Mouse (Mus musculus): Measurements from ENCODE around the gene Ier5. TPM values are rescaled to one million over a fixed set of nuclear protein-coding genes. Genes with fewer than 3 reads are reported as not detected.

Ier5 gene
- polyA plus RNA-seq, 1 experiment: 21.1 TPM

- H3K36me3 ChIP-seq (ENCODE audit: control insufficient read depth, insufficient read depth): no peaks in the 10 kb centered on the region
- H3K4me2 ChIP-seq (ENCODE audit: low read depth): no peak overlapping the region
- no peaks in the 10 kb centered on the region for H3K27me3 ChIP-seq (ENCODE audit: control insufficient read depth, insufficient read depth, insufficient read length)
- no peak overlapping the region for H3ac ChIP-seq (ENCODE audit: control insufficient read depth, insufficient read length)
- no peaks in the 10 kb centered on the region for H3K79me2 ChIP-seq (ENCODE audit: control insufficient read depth, insufficient read depth)
- H3K4me3 ChIP-seq: no peak overlapping the region
- TF ChIP-seq REST (IDR thresholded peaks at IDR 0.05; ENCODE audit: insufficient read depth, insufficient read length): no peak
- no peak for TF ChIP-seq MYOD1 (IDR thresholded peaks at IDR 0.05; ENCODE audit: control insufficient read depth in 1 of 3, insufficient read length in 2 of 3, low read depth in 2 of 3)
- no peak for TF ChIP-seq CEBPB (IDR thresholded peaks at IDR 0.05; ENCODE audit: insufficient read depth, poor library complexity, severe bottlenecking)
- TF ChIP-seq USF1 (IDR thresholded peaks at IDR 0.05; ENCODE audit: low read depth): no peak
- no peak for TF ChIP-seq SRF (IDR thresholded peaks at IDR 0.05; ENCODE audit: control insufficient read depth, insufficient read length, low read depth)
- no peak for TF ChIP-seq POLR2AphosphoS2 (IDR thresholded peaks at IDR 0.05; ENCODE audit: insufficient read length, low read depth)
- TF ChIP-seq MAX (IDR thresholded peaks at IDR 0.05; ENCODE audit: low read depth): no peak
- no peak for TF ChIP-seq E2F4 (IDR thresholded peaks at IDR 0.05; ENCODE audit: insufficient read depth)
- TF ChIP-seq TCF3 (IDR thresholded peaks at IDR 0.05; ENCODE audit: insufficient read length, low read depth): no peak
- no peak for TF ChIP-seq TCF12 (IDR thresholded peaks at IDR 0.05; ENCODE audit: insufficient read depth, poor library complexity, severe bottlenecking)
- no peak for TF ChIP-seq MYOG (IDR thresholded peaks at IDR 0.05; ENCODE audit: control insufficient read depth in 1 of 3, insufficient read depth in 1 of 3, insufficient read length in 2 of 3, low read depth in 2 of 3)
- TF ChIP-seq POLR2A (IDR thresholded peaks at IDR 0.05; ENCODE audit: insufficient read length, low read depth): no peak
Observed at GRCm38 (mm10) chr1:155140076-155140475, 40.6 kb upstream of the Ier5 start.

- H3K4me2 ChIP-seq (ENCODE audit: low read depth): peak overlapping the region; percentile 65
Observed at GRCm38 (mm10) chr1:155138795-155139194, 39.4 kb upstream of the Ier5 start.

DNA sequence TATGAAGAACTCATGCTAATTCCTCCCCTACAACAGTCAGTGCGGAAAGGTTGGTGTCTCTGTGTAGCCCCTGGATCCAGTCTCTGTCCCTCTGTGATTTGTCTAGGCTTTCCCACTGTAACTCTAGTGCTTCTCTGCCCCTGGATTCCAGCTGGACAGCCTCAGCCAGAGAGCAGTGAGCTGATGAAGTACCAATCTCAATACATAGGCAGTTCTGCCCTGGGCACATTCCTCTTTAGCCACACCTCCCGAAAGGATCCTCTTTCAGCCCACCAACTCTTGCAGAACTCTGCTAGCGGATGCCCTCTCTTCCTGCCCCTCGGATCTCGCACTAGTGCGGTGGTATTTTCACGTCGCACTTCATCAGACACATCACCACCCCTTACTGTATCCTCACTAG, 35.4 kb upstream of the Ier5 start:
- H3K27me3 ChIP-seq (ENCODE audit: control insufficient read depth, insufficient read depth, insufficient read length): no peaks in the 10 kb centered on the region
- no peaks in the 10 kb centered on the region for H3K79me2 ChIP-seq (ENCODE audit: control insufficient read depth, insufficient read depth)
- no peak overlapping the region for H3ac ChIP-seq (ENCODE audit: control insufficient read depth, insufficient read length)
- no peak overlapping the region for H3K4me2 ChIP-seq (ENCODE audit: low read depth)
- no peak for TF ChIP-seq POLR2AphosphoS2 (IDR thresholded peaks at IDR 0.05; ENCODE audit: insufficient read length, low read depth)
- no peak for TF ChIP-seq SRF (IDR thresholded peaks at IDR 0.05; ENCODE audit: control insufficient read depth, insufficient read length, low read depth)
- TF ChIP-seq MYOG (IDR thresholded peaks at IDR 0.05; ENCODE audit: control insufficient read depth in 1 of 3, insufficient read depth in 1 of 3, insufficient read length in 2 of 3, low read depth in 2 of 3): no peak
- TF ChIP-seq USF1 (IDR thresholded peaks at IDR 0.05; ENCODE audit: low read depth): no peak
- TF ChIP-seq E2F4 (IDR thresholded peaks at IDR 0.05; ENCODE audit: insufficient read depth): no peak
- TF ChIP-seq MAX (IDR thresholded peaks at IDR 0.05; ENCODE audit: low read depth): no peak
- no peak for TF ChIP-seq REST (IDR thresholded peaks at IDR 0.05; ENCODE audit: insufficient read depth, insufficient read length)
- TF ChIP-seq TCF3 (IDR thresholded peaks at IDR 0.05; ENCODE audit: insufficient read length, low read depth): no peak
- no peak for TF ChIP-seq CEBPB (IDR thresholded peaks at IDR 0.05; ENCODE audit: insufficient read depth, poor library complexity, severe bottlenecking)
- no peak for TF ChIP-seq POLR2A (IDR thresholded peaks at IDR 0.05; ENCODE audit: insufficient read length, low read depth)
- no peak for TF ChIP-seq MYOD1 (IDR thresholded peaks at IDR 0.05; ENCODE audit: control insufficient read depth in 1 of 3, insufficient read length in 2 of 3, low read depth in 2 of 3)
- TF ChIP-seq TCF12 (IDR thresholded peaks at IDR 0.05; ENCODE audit: insufficient read depth, poor library complexity, severe bottlenecking): no peak
- no peak overlapping the region for H3K4me3 ChIP-seq
- no peaks in the 10 kb centered on the region for H3K36me3 ChIP-seq (ENCODE audit: control insufficient read depth, insufficient read depth)

More at GRCm38 (mm10) chr1:155138795-155139194, 39.4 kb upstream of the Ier5 start:
- Histone ChIP-seq H3K4me3 (no peak overlapping the region), H3K27me3 (ENCODE audit: control insufficient read depth, insufficient read depth, insufficient read length) (no peaks in the 10 kb centered on the region), H3K36me3 (ENCODE audit: control insufficient read depth, insufficient read depth) (no peaks in the 10 kb centered on the region), H3ac (ENCODE audit: control insufficient read depth, insufficient read length) (no peak overlapping the region), H3K79me2 (ENCODE audit: control insufficient read depth, insufficient read depth) (no peaks in the 10 kb centered on the region)
- TF ChIP-seq POLR2A (IDR thresholded peaks at IDR 0.05; ENCODE audit: insufficient read length, low read depth): no peak
- TF ChIP-seq CEBPB (IDR thresholded peaks at IDR 0.05; ENCODE audit: insufficient read depth, poor library complexity, severe bottlenecking): peak; percentile 84

DNA sequence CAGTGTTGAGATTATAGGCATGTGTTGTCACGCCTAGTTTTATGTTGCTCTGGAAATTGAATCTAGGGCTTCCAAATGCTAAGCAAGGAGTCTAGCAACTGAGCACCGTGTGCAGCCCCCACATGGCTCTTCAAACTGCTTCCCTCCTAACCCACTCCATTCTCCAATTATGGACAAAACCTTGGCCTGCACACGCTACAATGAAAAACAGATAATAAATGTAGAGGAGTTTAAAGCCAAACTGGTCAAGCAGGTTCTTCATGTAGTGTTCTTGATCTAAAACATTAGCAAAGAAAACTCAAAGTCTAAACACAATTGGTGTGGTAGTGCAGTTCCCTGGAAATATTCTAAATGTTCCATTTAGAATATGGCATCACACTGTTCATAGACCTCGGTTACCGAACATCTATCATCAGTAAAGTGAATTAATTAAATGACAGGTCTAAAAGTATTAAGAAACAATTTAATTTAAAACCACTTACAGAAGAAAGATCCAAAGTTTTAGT, 28.0 kb upstream of the Ier5 start:
- Histone ChIP-seq H3K27me3 (ENCODE audit: control insufficient read depth, insufficient read depth, insufficient read length) (no peaks in the 10 kb centered on the region), H3K4me2 (ENCODE audit: low read depth) (no peak overlapping the region), H3ac (ENCODE audit: control insufficient read depth, insufficient read length) (no peak overlapping the region), H3K79me2 (ENCODE audit: control insufficient read depth, insufficient read depth) (no peaks in the 10 kb centered on the region), H3K4me3 (no peak overlapping the region), H3K36me3 (ENCODE audit: control insufficient read depth, insufficient read depth) (no peaks in the 10 kb centered on the region)
- TF ChIP-seq TCF12 (IDR thresholded peaks at IDR 0.05; ENCODE audit: insufficient read depth, poor library complexity, severe bottlenecking): no peak
- TF ChIP-seq TCF3 (IDR thresholded peaks at IDR 0.05; ENCODE audit: insufficient read length, low read depth): no peak
- no peak for TF ChIP-seq POLR2AphosphoS2 (IDR thresholded peaks at IDR 0.05; ENCODE audit: insufficient read length, low read depth)
- TF ChIP-seq USF1 (IDR thresholded peaks at IDR 0.05; ENCODE audit: low read depth): no peak
- TF ChIP-seq MAX (IDR thresholded peaks at IDR 0.05; ENCODE audit: low read depth): no peak
- TF ChIP-seq SRF (IDR thresholded peaks at IDR 0.05; ENCODE audit: control insufficient read depth, insufficient read length, low read depth): no peak
- no peak for TF ChIP-seq REST (IDR thresholded peaks at IDR 0.05; ENCODE audit: insufficient read depth, insufficient read length)
- no peak for TF ChIP-seq E2F4 (IDR thresholded peaks at IDR 0.05; ENCODE audit: insufficient read depth)
- no peak for TF ChIP-seq MYOD1 (IDR thresholded peaks at IDR 0.05; ENCODE audit: control insufficient read depth in 1 of 3, insufficient read length in 2 of 3, low read depth in 2 of 3)
- TF ChIP-seq POLR2A (IDR thresholded peaks at IDR 0.05; ENCODE audit: insufficient read length, low read depth): no peak
- no peak for TF ChIP-seq MYOG (IDR thresholded peaks at IDR 0.05; ENCODE audit: control insufficient read depth in 1 of 3, insufficient read depth in 1 of 3, insufficient read length in 2 of 3, low read depth in 2 of 3)
- TF ChIP-seq CEBPB (IDR thresholded peaks at IDR 0.05; ENCODE audit: insufficient read depth, poor library complexity, severe bottlenecking): no peak

- Histone ChIP-seq H3K36me3 (ENCODE audit: control insufficient read depth, insufficient read depth) (no peaks in the 10 kb centered on the region), H3K79me2 (ENCODE audit: control insufficient read depth, insufficient read depth) (no peaks in the 10 kb centered on the region), H3ac (ENCODE audit: control insufficient read depth, insufficient read length) (no peak overlapping the region), H3K27me3 (ENCODE audit: control insufficient read depth, insufficient read depth, insufficient read length) (no peaks in the 10 kb centered on the region), H3K4me3 (no peak overlapping the region), H3K4me2 (ENCODE audit: low read depth) (no peak overlapping the region)
- TF ChIP-seq USF1 (IDR thresholded peaks at IDR 0.05; ENCODE audit: low read depth): no peak
- no peak for TF ChIP-seq REST (IDR thresholded peaks at IDR 0.05; ENCODE audit: insufficient read depth, insufficient read length)
- TF ChIP-seq POLR2AphosphoS2 (IDR thresholded peaks at IDR 0.05; ENCODE audit: insufficient read length, low read depth): no peak
- no peak for TF ChIP-seq MAX (IDR thresholded peaks at IDR 0.05; ENCODE audit: low read depth)
- TF ChIP-seq E2F4 (IDR thresholded peaks at IDR 0.05; ENCODE audit: insufficient read depth): no peak
- TF ChIP-seq MYOG (IDR thresholded peaks at IDR 0.05; ENCODE audit: control insufficient read depth in 1 of 3, insufficient read depth in 1 of 3, insufficient read length in 2 of 3, low read depth in 2 of 3): no peak
- TF ChIP-seq MYOD1 (IDR thresholded peaks at IDR 0.05; ENCODE audit: control insufficient read depth in 1 of 3, insufficient read length in 2 of 3, low read depth in 2 of 3): no peak
- no peak for TF ChIP-seq CEBPB (IDR thresholded peaks at IDR 0.05; ENCODE audit: insufficient read depth, poor library complexity, severe bottlenecking)
- no peak for TF ChIP-seq POLR2A (IDR thresholded peaks at IDR 0.05; ENCODE audit: insufficient read length, low read depth)
- TF ChIP-seq TCF3 (IDR thresholded peaks at IDR 0.05; ENCODE audit: insufficient read length, low read depth): no peak
- TF ChIP-seq SRF (IDR thresholded peaks at IDR 0.05; ENCODE audit: control insufficient read depth, insufficient read length, low read depth): no peak
- TF ChIP-seq TCF12 (IDR thresholded peaks at IDR 0.05; ENCODE audit: insufficient read depth, poor library complexity, severe bottlenecking): no peak
Observed at GRCm38 (mm10) chr1:155126716-155127115, 27.3 kb upstream of the Ier5 start.

Measured in myocyte (in vitro differentiated cells).